Mouse (Mus musculus): ENCODE measurements around the gene Arsg. TPM values are rescaled to one million over a fixed set of nuclear protein-coding genes. Genes with fewer than 3 reads are reported as not detected.

Gene Arsg
- polyA plus RNA-seq, 1 experiment from 2014 or later, result 1.9 TPM

GRCm38 (mm10) chr11:109439829-109440340 lies 33.3 kb upstream of the Arsg start:
- Histone ChIP-seq H3K4me1 (ENCODE audit: control insufficient read depth, insufficient read depth, low read length) (peaks cover 6% of the 10 kb centered on the region; the same call in 1 of the 2 replicates), H3K4me2 (ENCODE audit: low read depth, low read length) (peak overlapping the region; percentile 79), H3K9ac (replicated peaks; ENCODE audit: low read length) (peak overlapping the region; percentile 60), H3K4me3 (ENCODE audit: low read depth, low read length) (peak overlapping the region; percentile 45), H3K9me3 (replicated peaks; ENCODE audit: control insufficient read depth, low read length) (no peaks in the 10 kb centered on the region), H3K27me3 (ENCODE audit: control insufficient read depth, insufficient read depth, low read length) (0 out of 2 replicates have a peak, but pooled peaks cover 3% of the 10 kb centered on the region), H3K27ac (replicated peaks; ENCODE audit: low read depth, low read length) (no peak overlapping the region), H3K36me3 (replicated peaks; ENCODE audit: control insufficient read depth, insufficient read depth, low read depth, low read length) (no peaks in the 10 kb centered on the region)
- 1% methylated on average over 32 of the region's 32 CpGs for WGBS
- ATAC-seq (replicated peaks; ENCODE audit: insufficient number of reproducible peaks, low FRiP score, low TSS enrichment, low read depth) (peak; percentile 62; the same call in 1 of the 2 replicates), DNase-seq (ENCODE audit: low spot score) (peak; percentile 55)

- 59% methylated on average over 4 of the region's 4 CpGs for WGBS
- Histone ChIP-seq H3K9me3 (replicated peaks; ENCODE audit: control insufficient read depth, low read length) (no peaks in the 10 kb centered on the region), H3K9ac (replicated peaks; ENCODE audit: low read length) (no peak overlapping the region), H3K27ac (replicated peaks; ENCODE audit: low read depth, low read length) (no peak overlapping the region), H3K36me3 (replicated peaks; ENCODE audit: control insufficient read depth, insufficient read depth, low read depth, low read length) (no peaks in the 10 kb centered on the region), H3K4me1 (ENCODE audit: control insufficient read depth, insufficient read depth, low read length) (peaks cover 6% of the 10 kb centered on the region; the same call in 1 of the 2 replicates), H3K4me3 (ENCODE audit: low read depth, low read length) (no peak overlapping the region), H3K4me2 (ENCODE audit: low read depth, low read length) (no peak overlapping the region), H3K27me3 (ENCODE audit: control insufficient read depth, insufficient read depth, low read length) (0 out of 2 replicates have a peak, but pooled peaks cover 3% of the 10 kb centered on the region)
- ATAC-seq (replicated peaks; ENCODE audit: insufficient number of reproducible peaks, low FRiP score, low TSS enrichment, low read depth) (no peak), DNase-seq (ENCODE audit: low spot score) (no peak)
Measured at GRCm38 (mm10) chr11:109440641-109441040, 32.5 kb upstream of the Arsg start.

GRCm38 (mm10) chr11:109441119-109441518 lies 32.1 kb upstream of the Arsg start:
- ATAC-seq (replicated peaks; ENCODE audit: insufficient number of reproducible peaks, low FRiP score, low TSS enrichment, low read depth) (no peak), DNase-seq (ENCODE audit: low spot score) (peak; percentile 48)
- Histone ChIP-seq H3K9ac (replicated peaks; ENCODE audit: low read length) (no peak overlapping the region), H3K9me3 (replicated peaks; ENCODE audit: control insufficient read depth, low read length) (no peaks in the 10 kb centered on the region), H3K4me1 (ENCODE audit: control insufficient read depth, insufficient read depth, low read length) (peaks cover 6% of the 10 kb centered on the region; the same call in 1 of the 2 replicates), H3K36me3 (replicated peaks; ENCODE audit: control insufficient read depth, insufficient read depth, low read depth, low read length) (no peaks in the 10 kb centered on the region), H3K4me3 (ENCODE audit: low read depth, low read length) (no peak overlapping the region), H3K27ac (replicated peaks; ENCODE audit: low read depth, low read length) (no peak overlapping the region), H3K27me3 (ENCODE audit: control insufficient read depth, insufficient read depth, low read length) (0 out of 2 replicates have a peak, but pooled peaks cover 3% of the 10 kb centered on the region), H3K4me2 (ENCODE audit: low read depth, low read length) (no peak overlapping the region)
- WGBS, result 65% methylated on average over 3 of the region's 3 CpGs

- Histone ChIP-seq H3K27ac (replicated peaks; ENCODE audit: low read depth, low read length) (no peak overlapping the region), H3K4me3 (ENCODE audit: low read depth, low read length) (no peak overlapping the region), H3K9me3 (replicated peaks; ENCODE audit: control insufficient read depth, low read length) (no peaks in the 10 kb centered on the region), H3K9ac (replicated peaks; ENCODE audit: low read length) (no peak overlapping the region), H3K4me1 (ENCODE audit: control insufficient read depth, insufficient read depth, low read length) (peaks cover 6% of the 10 kb centered on the region; the same call in 1 of the 2 replicates), H3K27me3 (ENCODE audit: control insufficient read depth, insufficient read depth, low read length) (0 out of 2 replicates have a peak, but pooled peaks cover 3% of the 10 kb centered on the region), H3K4me2 (ENCODE audit: low read depth, low read length) (no peak overlapping the region), H3K36me3 (replicated peaks; ENCODE audit: control insufficient read depth, insufficient read depth, low read depth, low read length) (no peaks in the 10 kb centered on the region)
- 28% methylated on average over 5 of the region's 5 CpGs for WGBS
- no peak for ATAC-seq (replicated peaks; ENCODE audit: insufficient number of reproducible peaks, low FRiP score, low TSS enrichment, low read depth)
- peak; percentile 80 for DNase-seq (ENCODE audit: low spot score)
Measured at GRCm38 (mm10) chr11:109442166-109442730, 30.9 kb upstream of the Arsg start.

DNA sequence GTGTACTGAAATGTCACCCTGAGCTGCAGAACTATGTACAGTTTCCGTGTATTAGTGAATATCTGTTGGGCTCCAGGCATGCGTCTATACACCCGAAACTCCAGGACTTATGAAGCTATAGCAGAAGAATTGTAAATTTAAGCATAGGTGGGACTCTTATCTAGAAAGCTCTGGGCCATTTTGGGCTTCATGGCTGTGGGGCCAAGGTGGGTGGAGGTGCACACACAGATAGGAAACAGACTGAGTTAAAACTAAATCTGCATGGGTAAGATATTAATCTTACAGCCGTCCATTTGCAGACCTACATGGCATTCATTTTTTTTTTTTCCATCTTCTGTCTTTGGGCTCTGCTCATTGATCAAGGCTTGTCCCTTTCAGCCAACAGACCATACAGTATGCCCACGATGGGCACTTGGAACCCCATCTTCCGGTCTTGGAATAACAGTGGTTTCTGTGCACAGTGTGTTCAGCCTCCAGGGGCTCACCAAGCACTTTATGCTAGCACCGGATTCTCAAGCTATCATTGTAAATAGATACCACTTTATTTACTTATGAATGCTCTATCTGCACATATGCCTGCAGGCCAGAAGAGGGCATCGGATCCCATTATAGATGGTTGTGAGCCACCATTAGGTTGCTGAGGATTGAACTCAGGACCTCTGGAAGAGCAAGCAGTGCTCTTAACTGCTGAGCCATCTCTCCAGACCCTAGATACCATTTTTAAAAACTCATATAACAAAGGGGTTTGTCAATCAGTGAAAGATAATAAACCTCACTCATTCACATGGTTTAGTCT lies 29.5 kb upstream of the Arsg start:
- Histone ChIP-seq H3K9ac (replicated peaks; ENCODE audit: low read length) (no peak overlapping the region), H3K4me2 (ENCODE audit: low read depth, low read length) (no peak overlapping the region), H3K27me3 (ENCODE audit: control insufficient read depth, insufficient read depth, low read length) (0 out of 2 replicates have a peak, but pooled peaks cover 3% of the 10 kb centered on the region), H3K9me3 (replicated peaks; ENCODE audit: control insufficient read depth, low read length) (no peaks in the 10 kb centered on the region), H3K4me3 (ENCODE audit: low read depth, low read length) (no peak overlapping the region), H3K36me3 (replicated peaks; ENCODE audit: control insufficient read depth, insufficient read depth, low read depth, low read length) (no peaks in the 10 kb centered on the region), H3K4me1 (ENCODE audit: control insufficient read depth, insufficient read depth, low read length) (peaks cover 6% of the 10 kb centered on the region; the same call in 1 of the 2 replicates), H3K27ac (replicated peaks; ENCODE audit: low read depth, low read length) (no peak overlapping the region)
- 92% methylated on average over 8 of the region's 8 CpGs for WGBS
- DNase-seq (ENCODE audit: low spot score) (no peak), ATAC-seq (replicated peaks; ENCODE audit: insufficient number of reproducible peaks, low FRiP score, low TSS enrichment, low read depth) (no peak)

DNA sequence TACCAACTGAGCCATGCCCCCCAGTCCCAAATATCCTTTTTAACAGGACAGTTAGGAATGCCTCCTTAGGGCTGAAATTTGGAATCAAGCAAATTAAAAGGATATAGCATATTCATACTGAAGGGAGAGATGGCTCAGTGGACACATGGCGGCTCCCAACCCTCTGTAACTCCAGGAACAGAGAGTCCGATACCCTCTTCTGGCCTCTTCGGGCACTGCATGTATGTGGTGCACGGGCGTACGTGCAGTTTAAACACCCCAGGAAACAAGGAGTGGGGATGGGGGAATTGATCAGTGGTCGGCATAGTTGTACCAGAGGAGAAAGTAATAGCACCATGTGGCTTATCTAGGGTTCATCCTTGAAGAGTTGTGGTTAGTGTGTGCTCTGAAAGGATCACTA lies 28.6 kb upstream of the Arsg start:
- Histone ChIP-seq H3K4me1 (ENCODE audit: control insufficient read depth, insufficient read depth, low read length) (peaks cover 6% of the 10 kb centered on the region; the same call in 1 of the 2 replicates), H3K4me3 (ENCODE audit: low read depth, low read length) (no peak overlapping the region), H3K9me3 (replicated peaks; ENCODE audit: control insufficient read depth, low read length) (no peaks in the 10 kb centered on the region), H3K36me3 (replicated peaks; ENCODE audit: control insufficient read depth, insufficient read depth, low read depth, low read length) (no peaks in the 10 kb centered on the region), H3K9ac (replicated peaks; ENCODE audit: low read length) (no peak overlapping the region), H3K27ac (replicated peaks; ENCODE audit: low read depth, low read length) (no peak overlapping the region), H3K4me2 (ENCODE audit: low read depth, low read length) (no peak overlapping the region), H3K27me3 (ENCODE audit: control insufficient read depth, insufficient read depth, low read length) (0 out of 2 replicates have a peak, but pooled peaks cover 3% of the 10 kb centered on the region)
- DNase-seq (ENCODE audit: low spot score) (peak; percentile 61), ATAC-seq (replicated peaks; ENCODE audit: insufficient number of reproducible peaks, low FRiP score, low TSS enrichment, low read depth) (no peak)
- 53% methylated on average over 7 of the region's 7 CpGs for WGBS

DNA sequence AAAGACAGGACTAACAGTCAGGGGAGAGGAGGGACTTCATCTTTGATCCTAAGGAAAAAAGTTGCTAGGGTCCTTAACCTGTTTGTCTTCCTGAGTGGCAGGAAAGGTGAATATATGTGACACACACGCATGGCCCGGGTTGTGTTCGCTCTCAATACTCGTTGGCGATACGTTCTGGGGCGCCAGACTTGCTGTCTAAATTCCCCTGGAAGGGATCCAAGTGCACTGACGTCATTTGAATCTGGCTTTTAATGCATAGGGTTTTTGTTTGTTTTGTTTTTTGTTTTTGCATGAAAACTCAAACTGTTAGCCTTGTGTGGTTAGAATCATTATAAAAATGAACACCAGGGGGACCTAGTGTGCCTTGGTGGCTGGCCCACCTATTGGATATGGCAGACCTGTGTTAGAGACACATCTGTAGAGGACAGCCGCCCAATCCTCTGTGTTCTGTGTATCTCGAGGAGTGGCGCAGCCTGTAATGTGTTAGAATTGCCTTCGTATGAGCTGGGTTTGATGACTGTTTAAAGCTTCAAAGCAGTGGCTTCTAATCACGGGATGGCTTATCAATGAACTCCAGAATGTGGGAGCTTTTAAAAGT lies 27.6 kb upstream of the Arsg start:
- Histone ChIP-seq H3K27ac (replicated peaks; ENCODE audit: low read depth, low read length) (no peak overlapping the region), H3K9me3 (replicated peaks; ENCODE audit: control insufficient read depth, low read length) (no peaks in the 10 kb centered on the region), H3K4me1 (ENCODE audit: control insufficient read depth, insufficient read depth, low read length) (no peaks in the 10 kb centered on the region), H3K9ac (replicated peaks; ENCODE audit: low read length) (no peak overlapping the region), H3K36me3 (replicated peaks; ENCODE audit: control insufficient read depth, insufficient read depth, low read depth, low read length) (no peaks in the 10 kb centered on the region), H3K4me3 (ENCODE audit: low read depth, low read length) (no peak overlapping the region), H3K4me2 (ENCODE audit: low read depth, low read length) (no peak overlapping the region), H3K27me3 (ENCODE audit: control insufficient read depth, insufficient read depth, low read length) (0 out of 2 replicates have a peak, but pooled peaks cover 3% of the 10 kb centered on the region)
- 54% methylated on average over 13 of the region's 13 CpGs for WGBS
- DNase-seq (ENCODE audit: low spot score) (peak; percentile 79), ATAC-seq (replicated peaks; ENCODE audit: insufficient number of reproducible peaks, low FRiP score, low TSS enrichment, low read depth) (no peak)
